Mouse (Mus musculus): ENCODE data around the gene Synj1. TPM values are rescaled to one million over a fixed set of nuclear protein-coding genes. Genes with fewer than 3 reads are reported as not detected.

Synj1 gene
- polyA plus RNA-seq, 1 experiment from 2014 or later, result 14.8 TPM

GRCm38 (mm10) chr16:91001098-91001497 is 10.0 kb downstream of the Synj1 start:
- no peak overlapping the region for H3K4me2 ChIP-seq (replicated peaks)
- no peaks in the 10 kb centered on the region for H3K9me3 ChIP-seq
- H3K36me3 ChIP-seq, result no peaks in the 10 kb centered on the region
- H3K4me1 ChIP-seq (replicated peaks), result no peaks in the 10 kb centered on the region
- 81% methylated on average over 2 of the region's 2 CpGs for WGBS
- no peaks in the 10 kb centered on the region for H3K27me3 ChIP-seq (replicated peaks)
- no peak for ATAC-seq
- H3K4me3 ChIP-seq (replicated peaks), result no peak overlapping the region
- no peak overlapping the region for H3K9ac ChIP-seq
- H3K27ac ChIP-seq, result no peak overlapping the region

- Histone ChIP-seq H3K9me3 (no peaks in the 10 kb centered on the region), H3K27me3 (replicated peaks) (no peaks in the 10 kb centered on the region), H3K4me2 (replicated peaks) (no peak overlapping the region), H3K4me3 (replicated peaks) (no peak overlapping the region), H3K9ac (no peak overlapping the region), H3K36me3 (no peaks in the 10 kb centered on the region), H3K27ac (no peak overlapping the region), H3K4me1 (replicated peaks) (peaks cover 5% of the 10 kb centered on the region; the same call in 1 of the 2 replicates)
- 86% methylated on average over 4 of the region's 4 CpGs for WGBS
- no peak for ATAC-seq
Measured at GRCm38 (mm10) chr16:90999827-91000226, 11.3 kb downstream of the Synj1 start.

- Histone ChIP-seq H3K9ac (no peak overlapping the region), H3K4me3 (replicated peaks) (no peak overlapping the region), H3K9me3 (no peaks in the 10 kb centered on the region), H3K4me1 (replicated peaks) (peaks cover 6% of the 10 kb centered on the region; the same call in 1 of the 2 replicates), H3K27me3 (replicated peaks) (no peaks in the 10 kb centered on the region), H3K4me2 (replicated peaks) (no peak overlapping the region), H3K27ac (no peak overlapping the region), H3K36me3 (no peaks in the 10 kb centered on the region)
- WGBS, result 85% methylated on average over 3 of the region's 3 CpGs
- ATAC-seq, result no peak
Measured at GRCm38 (mm10) chr16:90997822-90998221, 13.3 kb downstream of the Synj1 start.

- peaks cover 6% of the 10 kb centered on the region; the same call in 1 of the 2 replicates for H3K4me1 ChIP-seq (replicated peaks)
- ATAC-seq, result peak; percentile 82
- no peak overlapping the region for H3K4me3 ChIP-seq (replicated peaks)
- no peaks in the 10 kb centered on the region for H3K9me3 ChIP-seq
- WGBS, result 64% methylated on average over 7 of the region's 7 CpGs
- no peaks in the 10 kb centered on the region for H3K36me3 ChIP-seq
- H3K9ac ChIP-seq, result no peak overlapping the region
- no peaks in the 10 kb centered on the region for H3K27me3 ChIP-seq (replicated peaks)
- no peak overlapping the region for H3K4me2 ChIP-seq (replicated peaks)
- H3K27ac ChIP-seq, result peak overlapping the region; percentile 72
Measured at GRCm38 (mm10) chr16:90996327-90997243, 14.5 kb downstream of the Synj1 start.

GRCm38 (mm10) chr16:90995498-90995897 is 15.6 kb downstream of the Synj1 start:
- no peak overlapping the region for H3K4me2 ChIP-seq (replicated peaks)
- H3K27ac ChIP-seq, result 0 out of 2 replicates have a peak overlapping the region, but pooled peaks have one; percentile 24
- no peak overlapping the region for H3K9ac ChIP-seq
- H3K36me3 ChIP-seq, result no peaks in the 10 kb centered on the region; the same call in 1 of the 2 replicates
- no peak overlapping the region for H3K4me3 ChIP-seq (replicated peaks)
- 53% methylated on average over 5 of the region's 5 CpGs for WGBS
- ATAC-seq, result no peak
- H3K4me1 ChIP-seq (replicated peaks), result peaks cover 6% of the 10 kb centered on the region; the same call in 1 of the 2 replicates
- no peaks in the 10 kb centered on the region for H3K27me3 ChIP-seq (replicated peaks)
- H3K9me3 ChIP-seq, result no peaks in the 10 kb centered on the region

- Histone ChIP-seq H3K4me1 (replicated peaks) (peaks cover 6% of the 10 kb centered on the region; the same call in 1 of the 2 replicates), H3K36me3 (no peaks in the 10 kb centered on the region; the same call in 1 of the 2 replicates), H3K9me3 (no peaks in the 10 kb centered on the region), H3K9ac (no peak overlapping the region), H3K4me3 (replicated peaks) (no peak overlapping the region), H3K27ac (peak overlapping the region; percentile 24; the same call in 1 of the 2 replicates), H3K27me3 (replicated peaks) (no peaks in the 10 kb centered on the region), H3K4me2 (replicated peaks) (peak overlapping the region; percentile 2; the same call in 1 of the 2 replicates)
- WGBS, result 37% methylated on average over 4 of the region's 4 CpGs
- no peak for ATAC-seq
Measured at GRCm38 (mm10) chr16:90995023-90995422, 16.1 kb downstream of the Synj1 start.

- Histone ChIP-seq H3K4me1 (replicated peaks) (no peaks in the 10 kb centered on the region), H3K36me3 (no peaks in the 10 kb centered on the region; the same call in 1 of the 2 replicates), H3K9me3 (no peaks in the 10 kb centered on the region), H3K9ac (no peak overlapping the region), H3K27me3 (replicated peaks) (no peaks in the 10 kb centered on the region), H3K27ac (no peak overlapping the region), H3K4me2 (replicated peaks) (no peak overlapping the region), H3K4me3 (replicated peaks) (no peak overlapping the region)
- ATAC-seq, result no peak
- WGBS, result 96% methylated on average over 8 of the region's 8 CpGs
Measured at GRCm38 (mm10) chr16:90989162-90989561, 21.9 kb downstream of the Synj1 start.

- Histone ChIP-seq H3K27ac (no peak overlapping the region), H3K9me3 (no peaks in the 10 kb centered on the region), H3K9ac (no peak overlapping the region), H3K4me2 (replicated peaks) (no peak overlapping the region), H3K36me3 (no peaks in the 10 kb centered on the region; the same call in 1 of the 2 replicates), H3K27me3 (replicated peaks) (no peaks in the 10 kb centered on the region), H3K4me1 (replicated peaks) (no peaks in the 10 kb centered on the region), H3K4me3 (replicated peaks) (no peak overlapping the region)
- WGBS, result 86% methylated on average over 3 of the region's 3 CpGs
- peak; percentile 58; the same call in 1 of the 2 replicates for ATAC-seq
Measured at GRCm38 (mm10) chr16:90988665-90989064, 22.4 kb downstream of the Synj1 start.

- Histone ChIP-seq H3K9ac (no peak overlapping the region), H3K4me3 (replicated peaks) (no peak overlapping the region), H3K27ac (no peak overlapping the region), H3K9me3 (no peaks in the 10 kb centered on the region), H3K36me3 (no peaks in the 10 kb centered on the region; the same call in 1 of the 2 replicates), H3K27me3 (replicated peaks) (no peaks in the 10 kb centered on the region), H3K4me2 (replicated peaks) (no peak overlapping the region), H3K4me1 (replicated peaks) (no peaks in the 10 kb centered on the region)
- 82% methylated on average over 8 of the region's 8 CpGs for WGBS
- peak; percentile 77 for ATAC-seq
Measured at GRCm38 (mm10) chr16:90988039-90988438, 23.1 kb downstream of the Synj1 start.

- H3K4me2 ChIP-seq (replicated peaks), result no peak overlapping the region
- WGBS, result 83% methylated on average over 6 of the region's 6 CpGs
- no peak for ATAC-seq
- peaks cover 2% of the 10 kb centered on the region; the same call in 1 of the 2 replicates for H3K36me3 ChIP-seq
- H3K9me3 ChIP-seq, result no peaks in the 10 kb centered on the region
- no peak overlapping the region for H3K4me3 ChIP-seq (replicated peaks)
- H3K27ac ChIP-seq, result no peak overlapping the region
- no peaks in the 10 kb centered on the region for H3K27me3 ChIP-seq (replicated peaks)
- no peaks in the 10 kb centered on the region for H3K4me1 ChIP-seq (replicated peaks)
- no peak overlapping the region for H3K9ac ChIP-seq
Measured at GRCm38 (mm10) chr16:90971004-90971403, 40.1 kb downstream of the Synj1 start.

- no peak overlapping the region for H3K27ac ChIP-seq
- no peaks in the 10 kb centered on the region for H3K9me3 ChIP-seq
- no peak for ATAC-seq
- no peak overlapping the region for H3K9ac ChIP-seq
- H3K4me2 ChIP-seq (replicated peaks), result no peak overlapping the region
- 76% methylated on average over 4 of the region's 4 CpGs for WGBS
- H3K27me3 ChIP-seq (replicated peaks), result no peaks in the 10 kb centered on the region
- peaks cover 2% of the 10 kb centered on the region for H3K36me3 ChIP-seq
- H3K4me3 ChIP-seq (replicated peaks), result no peak overlapping the region
- no peaks in the 10 kb centered on the region for H3K4me1 ChIP-seq (replicated peaks)
Measured at GRCm38 (mm10) chr16:90966241-90966640, 44.9 kb downstream of the Synj1 start.

GRCm38 (mm10) chr16:90964302-90964701 is 46.8 kb downstream of the Synj1 start:
- H3K9me3 ChIP-seq, result no peaks in the 10 kb centered on the region
- no peak overlapping the region for H3K9ac ChIP-seq
- peaks cover 2% of the 10 kb centered on the region for H3K36me3 ChIP-seq
- 0 out of 2 replicates have a peak, but pooled peaks have one; percentile 53 for ATAC-seq
- no peaks in the 10 kb centered on the region for H3K27me3 ChIP-seq (replicated peaks)
- H3K4me2 ChIP-seq (replicated peaks), result no peak overlapping the region
- no peak overlapping the region for H3K27ac ChIP-seq
- H3K4me3 ChIP-seq (replicated peaks), result no peak overlapping the region
- WGBS, result 89% methylated on average over 10 of the region's 10 CpGs
- H3K4me1 ChIP-seq (replicated peaks), result no peaks in the 10 kb centered on the region
